Mouse (Mus musculus): ENCODE data around the gene Kctd18. TPM values are rescaled to one million over a fixed set of nuclear protein-coding genes. Genes with fewer than 3 reads are reported as not detected.

Kctd18 gene
- total and polyA plus RNA-seq, 3 experiments, result 12.8 to 19.8 (median 14.8) TPM

- dilution Hi-C loops (cut with MboI; ENCODE audit: extremely low pct_ligation_motif_present, extremely low pct_unique_long_range_greater_than_20kb, low sequenced_read_pairs), result no loop called here
- peaks cover 2% of the 10 kb centered on the region for H3K79me2 ChIP-seq (replicated peaks; ENCODE audit: control insufficient read depth, extremely low read depth, insufficient read depth, poor library complexity, severe bottlenecking)
- TF ChIP-seq SIN3A (IDR thresholded peaks at IDR 0.05; ENCODE audit: low read length) (no peak), ETS1 (conservative IDR thresholded peaks at IDR 0.05; ENCODE audit: low read depth, low read length) (no peak), E2F4 (IDR thresholded peaks at IDR 0.05; ENCODE audit: insufficient replicate concordance, low read depth, low read length) (no peak), ZMIZ1 (IDR thresholded peaks at IDR 0.05; ENCODE audit: low read depth, low read length) (no peak), GABPA (IDR thresholded peaks at IDR 0.05; ENCODE audit: insufficient replicate concordance, low read depth, low read length) (no peak), MEF2A (IDR thresholded peaks at IDR 0.05; ENCODE audit: borderline replicate concordance, low read depth, low read length) (no peak), JUN (IDR thresholded peaks at IDR 0.05; ENCODE audit: insufficient read depth, low read depth, low read length) (no peak), NELFE (IDR thresholded peaks at IDR 0.05; ENCODE audit: low read depth, low read length) (no peak), CTCF (conservative IDR thresholded peaks at IDR 0.05 in 1 of 2, IDR thresholded peaks at IDR 0.05 in 1 of 2; ENCODE audit: low read depth in 2 of 2, low read length in 2 of 2) (no peak), MAX (IDR thresholded peaks at IDR 0.05; ENCODE audit: low read length) (no peak), MYC (IDR thresholded peaks at IDR 0.05; ENCODE audit: low read depth, low read length) (no peak), BHLHE40 (IDR thresholded peaks at IDR 0.05; ENCODE audit: low read depth, low read length) (no peak), EP300 (IDR thresholded peaks at IDR 0.05; ENCODE audit: low read length) (no peak), CHD2 (IDR thresholded peaks at IDR 0.05; ENCODE audit: low read length) (no peak), CHD1 (IDR thresholded peaks at IDR 0.05; ENCODE audit: low read depth, low read length) (no peak), MAZ (IDR thresholded peaks at IDR 0.05; ENCODE audit: low read depth, low read length) (no peak), UBTF (IDR thresholded peaks at IDR 0.05; ENCODE audit: low read depth, low read length) (no peak), ZKSCAN1 (IDR thresholded peaks at IDR 0.05; ENCODE audit: borderline replicate concordance, low read depth, low read length) (no peak), HCFC1 (IDR thresholded peaks at IDR 0.05; ENCODE audit: low read depth, low read length) (no peak)
- H3K4me1 ChIP-seq (ENCODE audit: control insufficient read depth in 1 of 2, insufficient read depth in 2 of 2), result peaks cover 0 to 7% of the 10 kb centered on the region in 2 experiments; a peak in 2 of 4 replicates
- no peaks in the 10 kb centered on the region for H3K9me3 ChIP-seq (replicated peaks; ENCODE audit: low read length)
- no peaks in the 10 kb centered on the region for H3K27me3 ChIP-seq (replicated peaks)
- in situ Hi-C loops (cut with MboI; ENCODE audit: low pct_ligation_motif_present, low pct_unique_long_range_greater_than_20kb, low sequenced_read_pairs), result no loop called here
- H3K4me2 ChIP-seq (ENCODE audit: insufficient read depth, low read depth, poor library complexity, severe bottlenecking), result no peak overlapping the region
- H3K9ac ChIP-seq (ENCODE audit: insufficient read depth, low read depth), result no peak overlapping the region
- no peaks in the 10 kb centered on the region for H3K36me3 ChIP-seq (replicated peaks in 1 of 2; ENCODE audit: control insufficient read depth in 1 of 2, insufficient read depth in 1 of 2, low read length in 1 of 2)
- no peak overlapping the region for H3K4me3 ChIP-seq (replicated peaks in 1 of 3; ENCODE audit: low read depth in 2 of 3, low read length in 2 of 3, poor library complexity in 1 of 3)
- no peak overlapping the region for H3K27ac ChIP-seq (ENCODE audit: insufficient read depth, low read depth)
- no peak for DNase-seq (ENCODE audit: extremely low read depth)
These were observed 27.5 kb downstream of the Kctd18 start for GRCm38 (mm10) chr1:57991277-57991676.

GRCm38 (mm10) chr1:57989052-57989600, 29.6 kb downstream of the Kctd18 start:
- dilution Hi-C loops (cut with MboI; ENCODE audit: extremely low pct_ligation_motif_present, extremely low pct_unique_long_range_greater_than_20kb, low sequenced_read_pairs) (no loop called here), in situ Hi-C loops (cut with MboI; ENCODE audit: low pct_ligation_motif_present, low pct_unique_long_range_greater_than_20kb, low sequenced_read_pairs) (no loop called here)
- H3K4me1 ChIP-seq (ENCODE audit: control insufficient read depth in 1 of 2, insufficient read depth in 2 of 2), result peaks cover 0 to 7% of the 10 kb centered on the region in 2 experiments; a peak in 2 of 4 replicates
- TF ChIP-seq BHLHE40 (IDR thresholded peaks at IDR 0.05; ENCODE audit: low read depth, low read length) (no peak), SMC3 (IDR thresholded peaks at IDR 0.05; ENCODE audit: low read depth, low read length) (no peak), IRF4 (IDR thresholded peaks at IDR 0.05; ENCODE audit: low read depth, low read length) (no peak), MAZ (IDR thresholded peaks at IDR 0.05; ENCODE audit: low read depth, low read length) (no peak)
- H3K9me3 ChIP-seq (replicated peaks; ENCODE audit: low read length), result no peaks in the 10 kb centered on the region
- H3K79me2 ChIP-seq (replicated peaks; ENCODE audit: control insufficient read depth, extremely low read depth, insufficient read depth, poor library complexity, severe bottlenecking), result no peaks in the 10 kb centered on the region
- H3K4me3 ChIP-seq (replicated peaks in 1 of 3; ENCODE audit: low read depth in 2 of 3, low read length in 2 of 3, poor library complexity in 1 of 3), result no peak overlapping the region
- H3K9ac ChIP-seq (ENCODE audit: insufficient read depth, low read depth), result no peak overlapping the region
- no peak overlapping the region for H3K4me2 ChIP-seq (ENCODE audit: insufficient read depth, low read depth, poor library complexity, severe bottlenecking)
- H3K27me3 ChIP-seq (replicated peaks), result no peaks in the 10 kb centered on the region
- H3K27ac ChIP-seq (ENCODE audit: insufficient read depth, low read depth), result no peak overlapping the region
- DNase-seq (ENCODE audit: extremely low read depth), result no peak
- H3K36me3 ChIP-seq (replicated peaks in 1 of 2; ENCODE audit: control insufficient read depth in 1 of 2, insufficient read depth in 1 of 2, low read length in 1 of 2), result no peaks in the 10 kb centered on the region
